Mouse (Mus musculus) heart, embryonic 12.5 days (tissue): ENCODE results near the gene Nup210. TPM values are rescaled to one million over a fixed set of nuclear protein-coding genes. Genes with fewer than 3 reads are reported as not detected.

Experiments
- polyA plus RNA-seq: library from polyadenylated mRNA; unstranded; fragments of >200 nt; fragmentation: Nextera tagmentation; extraction: Ambion mirVana; gene quantifications from 2 replicates; pipeline ENCODE4 v1.2.1, GENCODE M21; 2016

Nup210 gene
- polyA plus RNA-seq, 1 experiment from 2014 or later: 11.2 TPM

Other genes starting within 250 kb of the Nup210 start
- 18.7 and 20.8 TPM in 2 replicates for gene Iqsec1, start 128.1 kb downstream of the Nup210 start, polyA plus RNA-seq
- gene Hdac11, start 39.8 kb upstream of the Nup210 start, polyA plus RNA-seq: 8.8 and 9.0 TPM in 2 replicates
- 210 and 213 TPM in 2 replicates for gene Fbln2, start 95.6 kb upstream of the Nup210 start, polyA plus RNA-seq